Mouse (Mus musculus) gastrocnemius, adult 8-10 months (tissue): ENCODE measurements around the gene Fzd4. TPM values are rescaled to one million over a fixed set of nuclear protein-coding genes. Genes with fewer than 3 reads are reported as not detected.
A peak's percentile ranks its signal among the peaks of the same experiment; 100 is the strongest.

Experiments used
- DNase-seq, 2 experiments: peaks; one replicate each; pipeline ENCODE4 v3.0.0; 2022; ENCODE audit warnings: low spot score in 2 of 2
- total RNA-seq, 4 experiments: library from RNA; stranded (reverse); gene quantifications; 2 replicates each; pipeline ENCODE4 v1.2.4; 2022

Fzd4 gene
- total RNA-seq = 10 to 100 TPM; 16.8 to 33.2 (median 27.0) TPM

DNA sequence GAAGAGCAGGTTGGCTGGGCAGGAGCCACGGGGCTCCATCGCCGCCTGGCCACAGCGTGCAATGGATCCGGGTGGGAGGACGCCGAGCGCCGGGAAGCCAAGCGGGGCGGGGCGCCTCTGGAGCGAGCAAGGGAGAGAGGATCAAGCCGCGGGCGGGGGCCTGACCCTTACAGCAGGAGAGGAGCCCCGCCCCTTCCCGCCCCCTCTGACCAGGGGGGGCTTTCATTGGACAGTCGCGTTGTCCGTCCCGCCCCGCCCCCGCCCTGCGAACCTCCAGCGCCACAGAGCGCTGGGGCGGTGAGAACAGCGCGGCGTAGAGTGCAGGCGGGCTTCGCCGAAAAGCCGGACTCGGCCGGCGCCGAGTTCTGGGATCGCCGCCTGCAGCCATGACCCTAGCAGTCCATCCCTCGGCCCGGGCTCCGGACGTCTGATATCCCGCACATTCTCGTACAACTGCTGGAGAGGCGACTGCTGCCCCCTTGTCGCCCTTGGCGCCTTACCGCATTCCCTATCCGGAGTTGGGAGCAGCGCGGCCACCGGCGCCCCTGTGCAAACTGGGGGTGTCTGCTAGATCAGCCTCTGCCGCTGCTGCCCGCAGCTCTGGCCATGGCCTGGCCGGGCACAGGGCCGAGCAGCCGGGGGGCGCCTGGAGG lies at the start of gene Fzd4, which contains the start of gene Tmem135:
TSS of gene Fzd4 (plus strand) at position 275 of the 653 bp plus-strand sequence.
TSS of gene Tmem135 (minus strand) at position 142 of the 653 bp plus-strand sequence.
- peak; percentile 96 to 97 for DNase-seq

DNA sequence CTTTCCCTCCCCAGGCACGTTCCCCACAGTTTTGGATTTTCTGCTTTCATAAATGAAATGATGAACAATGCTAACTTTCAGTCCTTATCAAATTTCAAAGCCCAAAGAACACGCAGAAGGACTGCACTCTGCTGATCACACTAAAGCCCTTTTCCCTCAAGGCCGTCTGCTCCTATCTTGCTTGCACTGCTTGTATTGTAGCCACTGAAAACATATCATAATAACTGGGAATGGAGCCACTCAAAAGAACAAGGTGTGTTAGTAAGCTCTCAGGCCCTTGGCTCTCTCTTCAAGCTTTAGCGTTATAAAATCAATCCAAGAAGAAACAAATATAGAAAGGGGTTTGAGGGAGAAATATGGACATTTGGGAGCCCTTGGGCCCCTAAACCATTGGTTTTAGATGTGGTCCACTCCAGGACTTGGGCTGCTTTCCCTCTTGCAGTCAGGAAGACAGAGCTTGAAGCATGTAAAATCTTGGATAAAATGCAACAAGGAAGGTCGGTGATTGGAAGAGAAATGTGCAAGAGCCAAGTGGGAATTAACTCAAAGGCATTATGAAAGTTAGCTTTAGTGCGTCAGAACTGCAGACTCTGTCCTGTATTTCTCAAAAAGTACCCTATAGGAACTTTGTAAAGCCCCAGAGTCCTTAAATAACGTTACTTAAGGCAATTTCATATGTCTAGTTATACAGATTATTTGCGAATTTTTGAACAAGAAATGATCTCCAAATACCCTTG lies 48.5 kb upstream of the Fzd4 start:
- no peak for DNase-seq

DNA sequence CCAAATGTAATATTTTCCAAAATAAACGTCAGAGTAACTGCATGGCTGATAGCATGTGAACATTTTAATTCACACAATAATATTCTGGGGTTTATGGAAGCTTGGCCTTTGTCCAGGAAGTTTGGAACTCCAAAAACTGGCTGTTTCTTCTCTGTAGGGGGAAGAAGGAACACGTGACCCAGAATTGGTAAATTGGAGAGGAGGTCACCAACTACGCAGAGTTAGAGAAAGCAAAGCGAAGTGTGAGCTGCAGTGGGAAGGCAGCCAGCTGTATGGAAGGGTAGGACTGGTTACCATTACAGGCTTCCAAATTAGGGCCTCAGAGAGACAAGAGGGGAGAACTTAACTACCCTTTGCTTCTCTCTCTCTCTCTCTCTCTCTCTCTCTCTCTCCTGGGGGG lies 47.8 kb upstream of the Fzd4 start:
- no peak for DNase-seq

DNA sequence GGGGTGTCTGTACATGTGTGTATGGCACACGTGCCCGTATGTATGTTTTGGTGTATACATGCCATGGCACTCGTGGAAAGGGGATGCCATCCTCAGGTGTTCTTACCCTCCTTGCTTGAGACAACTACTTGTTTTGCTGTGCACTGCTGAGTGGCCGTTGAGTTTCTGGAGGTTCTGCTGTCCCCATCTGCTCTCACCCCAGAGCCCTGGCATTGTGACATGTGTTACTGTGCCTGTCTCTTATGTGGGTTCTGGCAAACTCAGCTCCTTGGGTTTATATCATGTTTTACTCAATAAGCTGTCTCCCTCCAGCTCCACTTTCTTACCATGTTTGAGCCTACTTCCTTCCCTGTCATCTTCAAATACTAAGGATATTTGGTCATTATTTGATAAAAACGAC lies 40.2 kb upstream of the Fzd4 start:
- DNase-seq = no peak

DNA sequence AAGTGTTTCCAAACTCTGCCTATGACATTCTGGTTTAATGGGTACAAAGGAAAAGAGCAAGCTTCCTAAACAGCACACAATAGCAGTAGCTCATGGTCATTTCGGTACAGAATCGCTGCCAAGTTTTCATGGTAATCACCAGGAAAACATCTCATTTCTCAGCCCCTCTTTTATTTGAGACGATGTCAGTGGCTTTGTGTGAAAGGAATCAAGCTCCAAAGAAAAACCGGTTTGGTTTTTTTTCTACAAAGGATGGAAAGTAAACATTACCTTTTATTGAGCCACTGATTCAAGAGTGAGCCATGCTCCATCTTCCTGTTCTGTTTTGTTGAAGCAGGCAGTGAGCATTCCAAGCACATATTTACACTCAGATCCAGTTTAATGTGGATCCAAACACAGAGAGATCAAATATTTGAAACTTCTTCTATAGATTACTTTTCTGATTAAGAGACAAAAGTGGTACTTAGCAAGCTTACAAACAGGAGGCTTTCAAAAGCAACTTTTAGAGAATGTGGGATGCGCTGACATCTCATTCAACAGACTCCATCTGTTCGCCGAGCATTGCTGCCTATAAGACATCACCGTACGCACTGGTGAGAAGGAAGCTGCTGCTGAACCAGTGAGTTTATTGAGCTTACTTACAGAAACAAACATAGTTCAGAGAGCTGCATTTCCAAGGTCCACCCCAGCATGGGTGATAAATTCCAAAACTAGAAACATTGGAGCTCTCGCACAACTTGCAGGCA lies 38.8 kb upstream of the Fzd4 start:
- no peak for DNase-seq

DNA sequence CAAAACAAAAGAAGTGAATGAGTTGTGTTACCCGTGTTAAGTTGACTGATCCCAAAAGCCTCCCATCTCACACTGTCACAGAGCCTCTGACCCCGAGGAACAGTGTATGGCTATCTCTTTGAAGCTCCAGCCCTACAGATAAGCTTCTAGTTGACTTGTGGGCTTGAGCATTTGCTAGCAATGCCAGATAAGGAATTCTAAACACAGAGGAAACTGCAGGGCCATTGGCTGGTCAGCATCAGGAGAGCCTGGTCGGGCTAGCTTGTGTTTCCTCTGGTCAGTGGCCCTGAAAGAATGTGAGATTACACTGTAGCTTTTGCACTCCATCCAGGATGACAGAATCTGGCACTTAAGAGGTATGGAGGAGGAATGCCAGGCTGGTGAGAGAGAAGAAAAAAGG lies 36.5 kb upstream of the Fzd4 start:
- DNase-seq = no peak

DNA sequence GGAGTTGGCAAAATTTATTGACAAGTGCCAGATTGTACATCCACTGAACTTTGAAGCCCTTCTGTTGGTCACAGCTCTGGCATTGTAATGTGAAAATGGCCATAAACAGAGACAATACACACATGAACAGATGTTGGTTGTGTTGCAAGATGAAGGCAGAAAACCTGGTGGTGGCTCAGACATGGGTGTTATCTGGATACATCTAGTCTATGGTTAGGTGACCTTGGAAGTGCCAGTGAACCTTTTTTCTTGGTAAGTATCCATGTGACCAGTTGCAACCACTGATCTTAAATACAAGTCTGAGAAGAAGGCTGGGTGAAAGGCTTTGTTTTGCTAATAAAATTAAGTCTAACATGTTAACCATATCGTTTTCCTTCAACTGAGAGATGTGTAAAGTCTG lies 34.1 kb upstream of the Fzd4 start:
- DNase-seq = no peak

DNA sequence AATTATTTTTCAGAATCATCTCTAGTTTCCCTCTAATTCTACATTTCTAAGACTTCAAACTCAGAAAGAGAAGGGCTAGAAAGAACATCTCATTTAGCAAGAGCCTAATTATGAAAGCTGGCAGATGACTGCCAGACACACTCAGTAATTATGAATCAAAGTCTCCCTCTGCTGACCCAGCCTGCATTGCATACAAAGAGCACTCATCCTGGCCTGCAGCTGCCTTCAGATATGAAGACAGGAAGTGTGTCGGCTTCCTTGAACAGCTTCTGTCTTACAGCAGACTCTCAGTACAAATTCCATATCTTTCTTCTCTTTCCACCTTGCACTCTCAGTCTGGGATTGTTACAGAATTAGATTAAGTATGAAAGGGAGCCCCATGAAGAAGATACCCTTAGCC lies 33.2 kb upstream of the Fzd4 start:
- no peak for DNase-seq

DNA sequence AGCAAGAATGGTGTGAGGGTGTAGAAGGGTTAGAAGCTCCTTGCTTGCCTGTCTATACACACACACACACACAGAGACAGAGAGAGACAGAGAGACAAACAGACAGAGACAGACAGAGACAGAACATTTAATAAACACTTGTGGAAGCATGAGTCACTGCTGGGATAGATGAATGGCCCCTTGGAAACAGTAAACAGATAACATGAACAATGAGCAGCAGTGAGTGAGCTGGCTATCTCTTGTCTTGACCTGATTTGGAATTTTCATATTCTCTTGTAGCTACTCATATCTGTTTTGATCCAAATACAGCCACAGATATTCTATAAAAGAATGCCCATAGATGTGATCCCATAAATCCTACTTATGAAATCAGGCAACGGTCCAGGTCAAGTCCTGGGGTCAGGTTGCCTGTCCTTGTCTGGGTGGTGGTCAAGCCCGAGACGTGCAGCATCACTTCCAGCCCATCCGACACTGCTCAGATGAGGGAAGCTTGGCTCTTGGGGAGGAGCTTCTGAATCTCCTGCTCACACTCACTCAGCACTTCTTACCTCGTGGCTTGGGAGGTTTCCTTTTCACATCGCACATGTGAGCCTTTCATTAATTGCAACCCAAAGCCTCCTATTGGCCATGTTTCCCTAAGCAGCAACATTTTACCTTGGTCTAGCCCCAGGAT lies 32.4 kb upstream of the Fzd4 start:
- DNase-seq = no peak

DNA sequence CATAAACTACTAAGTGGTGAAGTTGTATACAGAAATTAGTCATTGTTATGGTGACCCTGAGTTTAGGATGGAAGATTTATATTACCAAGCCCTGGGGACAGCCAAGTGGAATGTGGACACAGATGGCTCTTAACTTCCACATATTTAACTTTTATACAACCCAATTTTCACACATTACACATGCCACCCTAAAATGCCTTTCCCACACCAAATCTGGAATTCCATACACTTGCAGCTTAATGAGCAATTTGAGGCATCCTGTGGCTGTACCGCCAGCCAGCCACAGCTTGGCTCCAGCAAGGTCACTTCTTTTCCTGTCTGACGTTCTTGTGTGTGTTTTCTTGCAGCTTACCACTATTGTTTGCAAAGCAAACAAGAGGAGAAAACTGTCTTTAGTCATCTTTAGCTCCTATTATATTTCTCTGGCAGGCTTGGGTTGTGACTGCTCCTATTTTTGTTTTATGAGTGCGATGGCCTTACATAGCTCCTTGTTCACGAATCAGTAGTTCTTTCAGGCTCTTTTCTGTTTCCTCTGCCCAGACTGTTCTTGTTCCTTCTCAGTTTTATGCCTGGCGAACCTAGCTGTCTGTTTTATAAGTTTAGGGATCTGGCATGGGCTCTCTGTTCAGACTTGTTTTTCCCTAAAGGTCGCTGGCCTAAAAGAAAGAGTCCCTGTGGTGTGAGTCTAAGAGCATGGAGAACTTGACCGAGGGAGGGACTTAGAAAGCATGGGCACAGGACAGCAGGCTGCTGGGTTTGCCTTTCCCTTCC lies 23.0 kb upstream of the Fzd4 start:
- no peak for DNase-seq

DNA sequence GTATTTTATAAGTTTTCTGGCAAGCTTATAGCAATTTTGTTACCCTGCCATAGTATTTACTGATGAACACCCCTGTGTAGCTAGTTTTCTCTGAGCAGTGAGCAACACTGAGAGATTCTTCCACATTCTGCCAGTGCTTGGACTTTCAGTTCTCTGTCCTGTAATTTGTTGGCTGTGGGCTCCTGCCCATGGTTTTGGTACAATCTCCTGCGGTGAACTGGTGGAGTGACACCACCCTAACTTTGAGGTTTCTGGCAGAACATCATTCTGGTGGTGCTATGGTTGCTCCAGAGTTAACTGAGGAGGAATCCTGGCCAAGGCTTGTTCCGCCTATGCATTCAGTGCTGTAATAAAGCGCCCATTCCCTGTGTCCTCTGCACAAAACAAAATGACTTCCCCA lies 21.3 kb upstream of the Fzd4 start:
- DNase-seq = no peak

DNA sequence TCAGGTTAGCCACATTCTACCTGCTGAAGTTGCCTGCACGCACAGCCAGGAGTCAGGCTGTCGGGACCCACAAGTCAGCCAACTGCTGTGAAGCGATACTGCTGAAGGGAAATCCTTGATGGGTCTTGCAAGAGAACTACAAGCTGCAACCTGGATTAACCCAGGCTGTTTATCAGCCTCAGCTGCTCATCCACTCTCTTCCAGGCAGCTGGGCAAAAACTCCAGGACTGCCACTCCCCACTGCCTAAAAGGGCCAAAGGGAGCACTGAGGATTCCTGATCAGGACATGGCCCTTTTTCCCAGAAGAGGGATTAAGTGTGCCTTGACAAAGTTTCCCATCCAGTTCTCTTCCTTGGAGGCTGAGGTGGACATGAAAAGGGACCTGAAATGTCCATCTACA lies 15.2 kb upstream of the Fzd4 start:
- no peak for DNase-seq

DNA sequence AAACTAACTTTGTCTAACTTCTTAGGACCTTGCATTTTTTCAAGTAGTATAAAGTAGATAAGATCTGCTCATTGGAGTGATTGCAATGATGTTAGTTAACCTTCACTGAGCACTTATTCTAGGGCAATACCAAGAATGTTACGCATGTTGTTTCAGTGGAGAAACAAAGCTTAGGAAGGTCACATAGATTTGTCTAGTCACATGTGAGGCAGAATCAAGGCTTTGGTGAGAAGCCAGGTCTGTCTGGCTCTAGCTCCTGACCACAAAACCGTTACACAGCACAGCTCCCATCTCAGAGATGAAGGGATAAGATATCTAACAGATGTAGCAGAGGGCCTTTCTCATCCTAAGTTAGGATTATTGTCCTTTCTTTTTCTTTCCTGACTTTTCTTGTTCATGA lies 13.5 kb upstream of the Fzd4 start:
- DNase-seq = no peak

DNA sequence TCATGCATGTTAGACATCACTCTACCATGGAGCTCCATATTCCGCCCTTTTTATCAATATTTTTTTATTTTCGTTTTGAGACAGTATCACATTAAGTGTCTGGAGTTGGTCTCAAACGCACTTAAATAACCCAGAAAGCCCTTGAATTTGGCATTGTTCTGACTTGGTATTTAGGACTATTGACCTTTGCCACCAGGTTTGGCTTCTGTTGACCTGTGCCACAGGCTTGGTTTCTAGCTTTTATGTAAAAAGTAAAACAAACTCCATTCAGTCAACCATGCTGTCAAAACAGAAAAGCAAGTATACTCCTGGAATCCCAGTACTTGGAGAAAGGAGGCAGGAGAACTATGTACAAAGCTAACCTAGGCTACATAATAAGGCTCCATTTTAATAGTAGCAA lies 12.9 kb upstream of the Fzd4 start:
- DNase-seq = no peak

DNA sequence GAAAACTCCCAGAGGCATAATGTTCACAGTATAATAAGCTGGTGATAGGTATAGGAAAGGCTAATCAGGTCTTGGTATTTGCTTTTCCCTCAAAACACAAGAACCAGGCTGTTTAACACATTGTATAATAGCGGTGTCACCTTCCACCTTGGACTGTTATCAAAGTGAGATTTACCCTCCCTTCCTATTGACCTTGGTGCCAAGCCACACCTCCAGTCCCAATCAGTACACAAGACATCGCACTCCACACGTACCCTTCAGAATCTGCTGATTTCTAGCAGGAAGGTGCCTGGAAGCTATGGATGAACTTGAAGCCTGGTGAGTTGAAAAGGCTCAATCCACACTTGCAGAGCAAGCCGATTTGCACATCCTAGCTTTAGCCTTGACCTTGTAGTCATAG lies 12.3 kb upstream of the Fzd4 start:
- no peak for DNase-seq

DNA sequence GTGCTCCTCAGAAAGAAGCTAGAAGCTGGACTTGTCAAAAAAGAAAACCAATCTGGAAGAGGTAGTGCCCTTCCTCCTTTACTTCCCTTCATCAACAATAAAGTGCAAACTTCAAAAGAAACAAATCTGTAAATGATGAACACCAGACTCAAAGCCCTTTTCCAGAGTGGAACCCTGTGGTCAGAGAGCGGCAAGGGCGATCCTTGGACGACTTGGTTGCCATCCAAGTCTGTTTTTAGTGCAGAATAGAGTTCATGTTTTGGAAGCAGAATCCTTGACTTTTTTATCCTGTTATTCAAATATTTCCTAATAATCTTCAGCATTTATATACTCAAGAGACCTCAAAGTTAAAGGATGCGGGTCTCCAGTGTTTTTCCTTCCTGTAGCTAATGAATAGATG lies 11.8 kb upstream of the Fzd4 start:
- no peak for DNase-seq

DNA sequence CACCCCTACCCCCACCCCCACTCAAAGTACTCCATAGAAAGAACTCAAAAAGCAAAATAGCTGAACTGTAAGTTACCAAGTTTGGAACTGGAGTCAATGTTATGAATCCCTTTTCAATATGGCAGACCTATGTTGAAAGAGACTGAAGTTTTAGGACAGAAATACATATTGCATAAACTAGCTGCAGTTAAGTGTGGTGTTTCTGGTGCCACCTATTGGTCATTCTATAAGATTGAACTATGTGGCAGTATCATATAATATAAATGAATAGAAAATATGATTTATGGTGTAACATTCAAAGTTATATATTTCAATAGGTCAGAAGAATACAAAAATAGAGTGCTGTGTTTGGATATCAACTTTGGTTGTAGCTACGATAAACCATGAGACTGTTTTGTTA lies 11.3 kb upstream of the Fzd4 start:
- no peak for DNase-seq

DNA sequence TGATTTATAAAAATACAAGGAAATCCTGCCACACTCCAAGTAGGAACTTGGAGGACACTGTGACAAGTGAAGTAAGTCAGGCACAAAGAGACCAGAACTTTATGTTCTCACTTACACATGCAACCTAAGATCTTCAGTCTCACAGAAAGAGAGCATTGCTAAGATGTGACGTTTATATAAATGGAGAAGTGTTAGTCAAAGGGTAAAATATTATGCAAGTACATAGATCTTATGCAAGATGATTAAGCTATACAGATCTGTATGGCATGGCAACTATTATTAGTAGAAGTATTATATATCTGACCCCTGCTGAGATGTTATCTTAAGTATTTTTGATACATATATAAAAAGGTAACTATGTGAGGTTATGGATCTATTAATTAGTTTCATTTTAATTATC lies 8.8 kb upstream of the Fzd4 start:
- no peak for DNase-seq

DNA sequence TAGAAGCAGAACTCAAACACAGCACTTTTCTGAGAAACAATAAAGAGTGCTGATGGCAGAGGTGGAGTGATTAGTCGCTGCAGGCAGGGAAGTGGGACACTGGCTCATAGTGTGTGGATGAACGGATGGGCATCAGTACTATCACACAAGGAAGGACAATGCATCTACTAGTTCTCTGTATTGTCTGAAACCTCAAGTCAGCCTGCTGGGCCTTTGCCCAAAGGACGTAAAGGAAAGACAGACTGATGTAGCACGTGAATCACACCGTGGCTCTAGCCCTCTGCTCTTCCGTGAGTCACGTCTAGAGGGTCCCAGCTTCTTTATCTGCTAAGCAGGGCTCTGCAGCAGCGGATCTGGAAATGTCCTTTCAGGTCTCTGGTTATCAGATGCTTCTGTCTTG lies 7.8 kb upstream of the Fzd4 start:
- no peak for DNase-seq

DNA sequence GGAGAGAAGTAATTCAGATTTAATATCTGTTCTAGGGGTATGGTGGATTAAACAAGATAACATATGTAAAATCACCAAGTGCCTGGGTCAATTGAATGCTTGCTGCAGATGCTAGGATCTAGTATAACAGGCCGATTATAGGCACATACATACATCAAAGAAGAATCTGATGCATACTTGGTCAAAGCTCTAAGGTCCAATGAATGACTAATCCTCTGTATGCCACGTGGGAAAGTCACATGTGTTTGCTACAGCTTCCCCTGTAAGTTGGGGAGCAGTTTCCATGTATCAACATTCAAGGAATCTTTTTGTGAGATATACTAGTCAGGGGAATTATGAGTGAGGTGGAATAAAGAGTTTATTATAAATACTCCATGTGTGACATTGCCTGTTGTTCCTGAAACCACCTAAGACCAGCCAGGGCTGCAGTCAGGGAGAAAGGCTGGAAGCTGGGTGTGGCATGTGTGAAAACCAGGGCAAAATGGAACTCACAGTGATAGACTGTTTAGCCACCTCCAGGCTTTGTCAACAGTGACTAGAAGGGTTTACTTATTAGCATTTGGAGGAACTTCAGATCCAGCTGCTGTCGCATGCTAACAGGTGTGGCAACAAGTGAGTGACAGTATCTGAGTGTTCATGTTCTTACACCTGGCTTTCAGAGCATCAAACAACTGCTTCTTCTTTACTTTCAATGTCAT lies 6.2 kb upstream of the Fzd4 start:
- DNase-seq = no peak

DNA sequence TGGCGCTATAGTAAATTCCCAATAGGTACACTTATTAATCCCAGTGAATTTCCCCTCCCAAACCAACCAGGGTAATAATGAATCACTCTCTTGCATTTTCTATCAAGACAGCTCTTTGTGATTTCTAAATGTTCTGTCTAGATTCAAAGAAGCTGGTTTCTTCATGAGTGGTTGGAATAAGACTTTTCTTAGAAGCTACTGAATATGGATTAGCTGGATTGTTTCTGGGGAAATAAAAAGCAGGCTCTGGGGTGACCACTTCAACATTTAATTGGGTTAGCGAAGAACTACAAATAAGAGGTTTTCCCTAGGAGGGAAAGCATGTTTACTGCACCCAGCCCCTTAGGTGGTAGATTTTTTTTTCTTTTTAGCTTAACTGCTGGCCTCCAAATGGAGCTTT lies 3.4 kb upstream of the Fzd4 start:
- no peak for DNase-seq
